Mouse (Mus musculus): Measurements from ENCODE around the gene Garnl3.

DNA sequence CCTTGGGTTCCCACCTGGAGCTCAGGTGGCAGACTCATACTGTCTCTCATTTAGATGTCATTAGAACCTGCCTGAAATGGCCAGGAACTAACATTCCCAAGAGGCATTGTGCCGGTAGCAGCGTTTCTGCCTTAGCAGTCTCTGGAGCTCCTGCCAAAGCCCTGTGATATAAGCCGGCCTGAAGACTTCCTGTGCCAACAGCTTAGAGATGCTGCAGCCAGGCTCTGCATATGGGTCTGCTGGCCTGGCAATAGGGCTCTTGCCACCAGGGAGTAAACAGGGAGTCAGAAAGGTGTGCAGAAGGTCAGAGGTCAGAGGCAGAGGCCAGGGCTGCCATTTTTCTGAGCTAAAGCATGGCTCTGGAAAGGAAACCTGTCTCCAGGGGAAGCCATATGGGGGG lies 33.2 kb upstream of the Garnl3 start:
- TF ChIP-seq POLR2A (IDR thresholded peaks at IDR 0.05; ENCODE audit: low read depth, low read length) (no peak), CTCF (conservative IDR thresholded peaks at IDR 0.05; ENCODE audit: insufficient read depth, insufficient read length, low read depth, low read length) (no peak)
